Mouse (Mus musculus): ENCODE measurements around the gene Sox10. TPM values are rescaled to one million over a fixed set of nuclear protein-coding genes. Genes with fewer than 3 reads are reported as not detected.

Gene Sox10
- total RNA-seq, 2 experiments from 2014 or later = 24.0 to 35.5 TPM

GRCm38 (mm10) chr15:79166712-79167111 is 1.7 kb upstream of the Sox10 start:
- DNase-seq (ENCODE audit: low spot score in 2 of 2) = no peak
- intact Hi-C loops (cut with DNase I) = loop anchor here (10.0 kb wide), 1 partner anchor 48 kb away; no protein-coding TSS in a partner anchor

DNA sequence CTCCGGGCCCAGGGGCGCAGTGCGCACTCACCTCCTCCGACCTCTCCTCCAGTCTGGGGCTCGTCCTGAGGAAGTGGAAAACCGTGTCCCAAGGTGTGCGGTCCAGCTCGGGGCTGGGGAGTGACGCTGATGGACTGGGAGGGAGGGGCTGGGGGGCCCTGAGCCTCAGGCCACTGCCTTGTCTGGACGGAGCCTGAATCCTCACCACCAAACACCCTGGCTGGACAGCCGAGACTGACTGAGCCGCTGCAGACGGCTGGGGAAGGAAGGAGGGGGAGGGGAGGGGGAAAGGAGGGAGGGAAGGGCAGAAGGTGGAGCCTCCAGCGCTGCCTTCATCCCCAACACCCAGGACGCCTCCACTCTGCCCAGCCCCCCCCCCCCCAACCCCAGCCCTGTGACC is 789 bp downstream of the Sox10 start:
- intact Hi-C loops (cut with DNase I) = loop anchor here (10.0 kb wide), 1 partner anchor 51 kb away; no protein-coding TSS in a partner anchor
- DNase-seq (ENCODE audit: low spot score in 2 of 2) = no peak

GRCm38 (mm10) chr15:79162822-79163221 is 2.2 kb downstream of the Sox10 start:
- no peak for DNase-seq (ENCODE audit: low spot score in 2 of 2)
- intact Hi-C loops (cut with DNase I) = loop anchor here (10.0 kb wide), 1 partner anchor 52 kb away; no protein-coding TSS in a partner anchor

DNA sequence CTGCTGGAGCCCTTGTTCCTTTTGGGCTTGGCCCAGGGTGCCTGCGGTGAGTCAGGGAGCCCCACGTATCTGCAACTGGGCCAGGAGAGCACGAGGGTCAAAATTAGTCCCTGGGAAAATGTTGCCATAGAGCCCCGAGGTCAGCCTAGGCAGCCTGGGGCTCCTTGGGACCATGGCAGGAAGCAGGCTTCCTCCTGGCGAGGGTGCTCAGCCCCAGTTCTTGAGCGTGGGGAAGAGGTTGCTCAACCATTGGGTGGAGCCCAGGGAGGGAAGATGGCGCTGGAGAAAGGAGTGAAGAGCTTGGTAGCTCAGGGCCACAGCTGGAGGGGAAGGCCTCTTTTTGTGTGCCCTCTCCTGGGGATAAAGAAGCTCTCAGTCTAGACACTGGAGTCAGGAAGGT is 2.7 kb downstream of the Sox10 start:
- intact Hi-C loops (cut with DNase I) = loop anchor here (10.0 kb wide), 1 partner anchor 52 kb away; no protein-coding TSS in a partner anchor
- no peak for DNase-seq (ENCODE audit: low spot score in 2 of 2)

GRCm38 (mm10) chr15:79155572-79155971 is 9.5 kb downstream of the Sox10 start:
- intact Hi-C loops (cut with DNase I) = no loop called here
- no peak for DNase-seq (ENCODE audit: low spot score in 2 of 2)

GRCm38 (mm10) chr15:79152709-79153108 is 12.3 kb downstream of the Sox10 start:
- no peak for DNase-seq (ENCODE audit: low spot score in 2 of 2)
- intact Hi-C loops (cut with DNase I) = no loop called here

DNA sequence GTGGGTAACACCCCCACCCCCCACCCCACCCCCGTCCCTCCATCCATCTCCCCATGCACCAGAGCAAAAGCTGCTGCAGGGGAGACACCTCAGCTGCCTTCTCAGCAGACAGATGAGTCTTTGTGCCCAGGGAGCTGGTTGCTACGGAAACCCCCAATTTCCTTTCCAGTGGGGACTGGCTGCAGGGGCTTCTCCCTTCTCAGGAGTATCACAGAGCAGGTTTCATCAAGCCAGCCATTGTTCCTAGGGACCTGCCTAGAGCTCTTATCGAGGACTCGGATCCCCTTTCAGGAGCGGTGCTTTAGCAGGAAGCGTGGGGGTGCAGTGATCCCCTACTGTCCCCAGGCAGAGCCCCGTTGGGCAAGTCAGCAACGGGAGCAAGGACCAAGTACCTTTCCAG is 13.2 kb downstream of the Sox10 start:
- peak; percentile 36 to 54 for DNase-seq (ENCODE audit: low spot score in 2 of 2)
- intact Hi-C loops (cut with DNase I) = no loop called here

- intact Hi-C loops (cut with DNase I) = loop anchor here (10.0 kb wide), 1 partner anchor 54 kb away; no protein-coding TSS in a partner anchor
These were observed 16.5 kb downstream of the Sox10 start for GRCm38 (mm10) chr15:79148533-79148932.

DNA sequence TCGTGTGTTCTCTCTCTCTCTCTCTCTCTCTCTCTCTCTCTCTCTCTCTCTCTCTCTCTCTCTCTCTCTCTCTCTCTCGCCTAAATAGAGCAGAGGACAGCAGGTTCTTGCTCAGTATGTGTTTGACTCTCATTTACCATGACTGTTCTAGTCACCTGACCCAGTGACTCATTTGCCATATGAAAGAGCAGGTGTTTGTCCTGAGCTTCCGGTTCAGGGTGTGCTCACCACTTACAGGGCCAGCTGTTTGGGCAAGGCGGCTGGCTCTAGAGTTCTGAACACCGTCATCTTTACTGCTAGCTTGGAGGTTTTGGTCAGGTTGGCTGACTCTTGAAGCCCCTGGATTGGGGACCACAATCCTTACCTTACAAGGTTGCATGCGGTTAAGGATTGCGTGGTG is 19.5 kb downstream of the Sox10 start:
- DNase-seq (ENCODE audit: low spot score in 2 of 2) = no peak
- intact Hi-C loops (cut with DNase I) = loop anchor here (10.0 kb wide), 1 partner anchor 51 kb away; no protein-coding TSS in a partner anchor

More at GRCm38 (mm10) chr15:79148533-79148932, 16.5 kb downstream of the Sox10 start:
- DNase-seq (ENCODE audit: low spot score in 2 of 2) = peak; percentile 79 to 84

DNA sequence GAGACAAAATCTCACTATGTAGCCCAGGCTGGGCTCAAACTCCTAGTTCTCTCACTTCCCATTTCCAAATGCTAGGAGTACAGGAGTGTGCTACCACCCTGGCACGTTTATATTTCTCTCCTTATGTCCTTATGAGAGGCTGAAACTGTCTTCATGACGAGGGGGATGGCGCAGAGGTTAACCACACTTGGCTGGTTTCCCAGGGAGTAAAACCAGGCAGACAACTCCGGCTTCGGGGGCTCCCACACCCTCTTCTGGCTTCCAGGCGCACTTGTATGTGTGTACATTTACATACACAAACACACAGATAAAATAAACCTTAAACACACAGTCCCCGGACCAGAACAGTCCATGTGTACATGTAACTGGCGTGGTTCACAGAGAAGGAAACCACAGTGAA is 21.0 kb downstream of the Sox10 start:
- intact Hi-C loops (cut with DNase I) = loop anchor here (10.0 kb wide), 1 partner anchor 49 kb away; no protein-coding TSS in a partner anchor
- no peak for DNase-seq (ENCODE audit: low spot score in 2 of 2)

- DNase-seq (ENCODE audit: low spot score in 2 of 2) = no peak
- intact Hi-C loops (cut with DNase I) = loop anchor here (10.0 kb wide), 1 partner anchor 49 kb away; no protein-coding TSS in a partner anchor
These were observed 21.7 kb downstream of the Sox10 start for GRCm38 (mm10) chr15:79143316-79143715.

- no peak for DNase-seq (ENCODE audit: low spot score in 2 of 2)
- intact Hi-C loops (cut with DNase I) = loop anchor here (10.0 kb wide), 1 partner anchor 47 kb away; no protein-coding TSS in a partner anchor
These were observed 23.5 kb downstream of the Sox10 start for GRCm38 (mm10) chr15:79141566-79141917.

DNA sequence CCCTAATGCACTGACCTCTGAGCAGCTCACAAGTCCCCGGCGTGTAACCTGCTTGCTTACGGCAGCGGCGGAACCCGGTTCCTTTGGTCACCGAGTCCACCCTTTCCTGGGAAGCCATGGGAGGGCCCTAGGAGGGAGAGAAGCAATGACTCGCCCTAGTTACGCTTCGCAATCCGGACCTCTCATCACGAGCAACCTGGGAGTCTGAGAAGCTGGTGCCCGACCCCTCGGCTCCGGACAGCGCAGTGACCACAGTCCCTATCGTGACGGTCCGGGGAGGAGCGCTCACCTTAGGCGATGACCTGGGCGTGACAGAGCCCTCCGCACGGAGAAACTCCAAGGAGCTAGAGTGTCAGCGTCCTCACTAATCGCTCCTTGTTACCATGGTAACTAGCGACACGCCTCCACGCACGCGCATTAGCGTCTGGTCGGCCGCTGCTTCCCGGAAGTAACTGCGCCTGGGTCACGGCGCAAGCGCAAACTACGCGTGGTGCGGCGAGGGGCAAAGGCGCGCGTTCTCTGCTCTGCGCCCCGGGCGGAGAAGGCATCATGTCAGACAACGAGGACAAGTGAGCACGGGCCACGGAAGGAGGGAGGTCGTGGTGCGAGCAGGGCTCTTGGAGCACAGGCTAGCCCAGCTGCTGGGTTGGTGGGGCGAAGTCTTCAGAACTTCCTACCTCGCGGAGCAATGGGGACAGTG is 24.0 kb downstream of the Sox10 start, which contains the start of the genes Polr2f and 1700088E04Rik:
TSS of gene Polr2f (plus strand) at position 144 of the 700 bp plus-strand sequence.
TSS of gene 1700088E04Rik (minus strand) at position 388 of the 700 bp plus-strand sequence.
- intact Hi-C loops (cut with DNase I) = loop anchor here (10.0 kb wide), 1 partner anchor 46 kb away; no protein-coding TSS in a partner anchor
- peak; percentile 94 to 97 for DNase-seq (ENCODE audit: low spot score in 2 of 2)

GRCm38 (mm10) chr15:79139640-79140039 is 25.4 kb downstream of the Sox10 start:
- no peak for DNase-seq (ENCODE audit: low spot score in 2 of 2)
- intact Hi-C loops (cut with DNase I) = loop anchor here (10.0 kb wide), 1 partner anchor 45 kb away; no protein-coding TSS in a partner anchor

DNA sequence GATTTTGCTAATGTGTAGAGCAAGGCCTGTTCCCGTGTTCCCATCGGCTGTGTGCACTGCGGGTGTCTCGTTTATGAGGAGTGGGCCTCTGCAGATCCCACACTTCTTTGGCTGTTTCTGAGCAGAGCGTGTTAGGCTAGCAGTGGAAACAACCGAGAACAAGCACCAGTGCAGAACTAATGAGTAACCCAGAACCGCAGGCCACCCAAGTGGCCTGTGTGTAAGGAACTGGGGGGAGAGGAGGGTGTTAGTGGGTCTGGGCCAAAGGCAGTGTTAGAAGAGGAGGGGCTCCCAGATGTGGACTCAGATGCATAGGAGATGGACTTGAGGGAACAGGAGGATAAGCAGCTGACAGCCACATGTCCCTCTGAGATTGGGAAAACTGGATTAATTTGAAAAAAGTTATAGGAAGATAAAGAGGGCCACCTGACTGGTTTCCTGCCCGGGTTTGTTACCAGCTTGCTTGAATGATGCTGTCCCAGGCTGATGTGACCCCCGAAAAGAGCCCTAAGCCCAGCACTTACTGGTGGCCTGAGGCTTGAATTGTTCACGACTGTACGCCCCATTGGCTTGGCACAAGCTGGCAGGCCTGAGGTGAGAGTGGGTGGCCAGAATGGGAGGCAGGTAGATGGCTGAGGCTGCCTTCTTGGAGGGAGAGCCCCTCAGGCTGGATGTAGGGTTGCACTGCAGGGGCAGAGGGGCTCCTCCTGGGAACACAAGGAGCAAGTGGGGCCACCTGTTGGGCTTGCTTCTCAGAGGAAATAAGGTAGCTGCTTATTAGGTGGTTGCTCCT is 29.1 kb downstream of the Sox10 start:
- no peak for DNase-seq (ENCODE audit: low spot score in 2 of 2)
- intact Hi-C loops (cut with DNase I) = no loop called here

DNA sequence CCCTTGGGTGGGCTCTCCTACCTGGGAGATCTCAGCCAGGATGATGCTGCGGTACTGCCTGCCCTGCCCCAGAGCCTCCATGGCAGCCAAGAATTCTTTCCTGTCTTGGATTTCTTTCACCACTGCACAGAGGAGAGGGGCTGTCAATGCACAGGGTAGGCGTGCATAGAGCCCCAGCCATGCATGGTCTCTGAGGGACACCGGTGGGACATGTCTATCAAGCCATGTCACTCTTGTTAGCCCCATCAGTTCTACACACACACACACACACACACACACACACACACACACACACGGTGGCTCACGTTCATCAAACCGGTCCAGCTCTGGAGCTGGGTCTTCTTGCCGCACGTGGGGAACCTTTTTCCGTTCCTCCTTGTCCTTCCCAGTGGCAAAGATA is 29.7 kb downstream of the Sox10 start:
- DNase-seq (ENCODE audit: low spot score in 2 of 2) = no peak
- intact Hi-C loops (cut with DNase I) = no loop called here

GRCm38 (mm10) chr15:79134496-79135270 is 30.4 kb downstream of the Sox10 start:
- DNase-seq (ENCODE audit: low spot score in 2 of 2) = no peak
- intact Hi-C loops (cut with DNase I) = no loop called here

GRCm38 (mm10) chr15:79133191-79133661 is 31.8 kb downstream of the Sox10 start:
- intact Hi-C loops (cut with DNase I) = no loop called here
- DNase-seq (ENCODE audit: low spot score in 2 of 2) = no peak

- intact Hi-C loops (cut with DNase I) = no loop called here
- DNase-seq (ENCODE audit: low spot score in 2 of 2) = peak; percentile 28 to 49
These were observed 33.6 kb downstream of the Sox10 start for GRCm38 (mm10) chr15:79131442-79131841.
